Mouse (Mus musculus): ENCODE results near the gene Pym1. TPM values are rescaled to one million over a fixed set of nuclear protein-coding genes. Genes with fewer than 3 reads are reported as not detected.
A peak's percentile ranks its signal among the peaks of the same experiment; 100 is the strongest.

Pym1 gene
- polyA plus RNA-seq, 1 experiment from 2014 or later, result 50.2 TPM

DNA sequence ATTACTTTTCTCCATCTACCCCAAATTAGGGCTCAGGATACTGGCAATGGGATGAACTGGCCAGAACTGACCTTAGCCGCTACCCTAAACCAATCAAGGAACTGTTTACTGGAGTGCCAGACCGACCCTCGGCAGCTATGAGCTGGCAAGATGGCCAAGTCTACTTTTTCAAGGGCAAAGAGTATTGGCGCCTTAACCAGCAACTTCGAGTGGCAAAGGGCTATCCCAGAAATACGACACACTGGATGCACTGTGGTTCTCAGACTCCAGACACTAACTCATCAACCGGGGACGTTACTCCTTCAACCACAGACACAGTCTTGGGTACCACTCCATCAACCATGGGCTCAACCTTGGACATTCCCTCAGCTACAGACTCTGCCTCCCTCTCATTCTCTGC is 51.0 kb downstream of the Pym1 start:
- H3K27me3 ChIP-seq (ENCODE audit: control insufficient read depth, insufficient read depth, low read length), result no peaks in the 10 kb centered on the region
- no peak overlapping the region for H3K27ac ChIP-seq (ENCODE audit: low read depth, low read length)
- H3K4me3 ChIP-seq (ENCODE audit: low read depth, low read length), result no peak overlapping the region
- H3K9me3 ChIP-seq (ENCODE audit: control insufficient read depth, low read length), result no peaks in the 10 kb centered on the region
- no peak overlapping the region for H3K4me2 ChIP-seq (ENCODE audit: low read depth)
- peaks cover 6% of the 10 kb centered on the region; the same call in 1 of the 2 replicates for H3K4me1 ChIP-seq (ENCODE audit: control insufficient read depth, insufficient read depth, low read length)
- ATAC-seq (ENCODE audit: insufficient read depth, low FRiP score, low TSS enrichment) (no peak), DNase-seq (ENCODE audit: low spot score) (no peak)
- no peak overlapping the region for H3K9ac ChIP-seq (ENCODE audit: low read length)
- 0 out of 2 replicates have a peak, but pooled peaks cover 7% of the 10 kb centered on the region for H3K36me3 ChIP-seq (ENCODE audit: control insufficient read depth, insufficient read depth, low read length)
- WGBS, result 95% methylated on average over 8 of the region's 8 CpGs

DNA sequence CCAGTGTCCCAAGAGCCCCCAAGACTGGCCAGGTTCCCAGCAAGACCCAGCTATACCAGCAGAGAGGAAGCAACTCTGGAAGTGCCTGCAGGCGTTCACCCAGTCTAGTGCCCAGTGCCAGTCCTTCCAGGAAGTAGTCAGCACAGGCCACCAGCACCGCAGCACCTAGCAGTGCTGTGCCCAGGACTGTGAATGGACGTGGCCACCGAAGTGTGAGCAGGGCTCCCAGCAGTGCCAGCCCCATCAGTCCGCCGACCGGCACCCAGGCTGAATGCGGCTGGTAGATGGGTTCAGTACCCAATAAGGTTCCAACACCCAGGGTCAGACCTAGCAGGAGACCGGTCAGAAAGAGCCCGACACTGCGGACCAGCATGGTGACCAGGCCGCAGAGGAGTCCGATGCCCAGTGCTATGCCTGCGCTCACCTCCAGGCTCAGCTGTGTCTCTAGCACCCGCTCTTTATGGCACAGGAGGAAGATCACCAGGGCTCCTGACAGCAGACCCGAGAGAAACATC is 54.3 kb downstream of the Pym1 start:
- Histone ChIP-seq H3K4me2 (ENCODE audit: low read depth) (no peak overlapping the region), H3K9me3 (ENCODE audit: control insufficient read depth, low read length) (no peaks in the 10 kb centered on the region), H3K4me3 (ENCODE audit: low read depth, low read length) (no peak overlapping the region), H3K27ac (ENCODE audit: low read depth, low read length) (no peak overlapping the region), H3K36me3 (ENCODE audit: control insufficient read depth, insufficient read depth, low read length) (peaks cover 7% of the 10 kb centered on the region; the same call in 1 of the 2 replicates), H3K27me3 (ENCODE audit: control insufficient read depth, insufficient read depth, low read length) (no peaks in the 10 kb centered on the region), H3K4me1 (ENCODE audit: control insufficient read depth, insufficient read depth, low read length) (peaks cover 16% of the 10 kb centered on the region), H3K9ac (ENCODE audit: low read length) (no peak overlapping the region)
- no peak for DNase-seq (ENCODE audit: low spot score)
- 90% methylated on average over 16 of the region's 16 CpGs for WGBS
- no peak for ATAC-seq (ENCODE audit: insufficient read depth, low FRiP score, low TSS enrichment)

DNA sequence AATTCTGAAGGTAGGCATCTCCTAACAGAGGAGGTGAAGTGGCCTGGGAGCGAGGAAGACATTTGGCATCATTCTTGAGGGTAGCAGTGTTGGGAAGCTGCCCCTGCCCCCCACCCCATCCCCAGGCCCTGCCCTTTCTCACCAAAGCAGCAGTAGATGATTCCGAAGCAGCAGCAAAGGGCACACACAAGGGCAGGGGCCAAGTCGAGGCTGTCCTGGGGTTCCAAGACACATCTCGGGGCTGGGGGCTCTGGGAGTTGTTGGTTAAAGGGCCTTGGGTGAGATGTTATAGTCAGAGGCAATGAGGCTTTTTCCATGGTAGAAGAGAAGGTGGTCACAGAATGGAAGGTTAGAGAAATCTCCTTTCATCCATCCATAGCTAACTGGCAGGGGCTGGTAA is 55.3 kb downstream of the Pym1 start:
- peaks cover 7% of the 10 kb centered on the region; the same call in 1 of the 2 replicates for H3K36me3 ChIP-seq (ENCODE audit: control insufficient read depth, insufficient read depth, low read length)
- ATAC-seq (ENCODE audit: insufficient read depth, low FRiP score, low TSS enrichment) (no peak), DNase-seq (ENCODE audit: low spot score) (no peak)
- H3K9ac ChIP-seq (ENCODE audit: low read length), result peak overlapping the region; percentile 83; the same call in 1 of the 2 replicates
- no peaks in the 10 kb centered on the region for H3K27me3 ChIP-seq (ENCODE audit: control insufficient read depth, insufficient read depth, low read length)
- WGBS, result 63% methylated on average over 4 of the region's 4 CpGs
- H3K4me3 ChIP-seq (ENCODE audit: low read depth, low read length), result peak overlapping the region; percentile 76; the same call in 1 of the 2 replicates
- H3K4me2 ChIP-seq (ENCODE audit: low read depth), result peak overlapping the region; percentile 90
- no peaks in the 10 kb centered on the region for H3K9me3 ChIP-seq (ENCODE audit: control insufficient read depth, low read length)
- no peak overlapping the region for H3K27ac ChIP-seq (ENCODE audit: low read depth, low read length)
- H3K4me1 ChIP-seq (ENCODE audit: control insufficient read depth, insufficient read depth, low read length), result peaks cover 24% of the 10 kb centered on the region

DNA sequence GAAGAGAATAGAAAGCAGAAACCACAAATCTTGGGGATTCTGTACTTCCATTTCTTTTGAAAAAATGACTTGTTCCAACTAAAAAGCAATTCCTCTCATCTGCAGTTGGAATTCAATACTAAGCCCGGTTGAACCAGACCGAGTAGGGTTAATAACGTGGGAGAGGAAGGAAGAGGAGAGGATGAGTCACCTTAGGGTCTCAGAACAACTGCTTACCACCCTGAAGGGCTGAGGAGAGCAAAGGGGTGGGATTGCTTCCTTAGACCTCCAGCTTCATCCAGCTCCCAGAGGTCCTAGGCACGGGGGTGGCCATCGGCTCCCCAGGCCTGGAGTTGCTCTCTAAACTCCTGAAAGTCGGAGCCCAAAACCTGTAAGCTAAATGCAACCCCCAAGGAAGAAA is 55.7 kb downstream of the Pym1 start:
- H3K27me3 ChIP-seq (ENCODE audit: control insufficient read depth, insufficient read depth, low read length), result no peaks in the 10 kb centered on the region
- peak overlapping the region; percentile 83 for H3K9ac ChIP-seq (ENCODE audit: low read length)
- no peak overlapping the region for H3K27ac ChIP-seq (ENCODE audit: low read depth, low read length)
- peaks cover 24% of the 10 kb centered on the region for H3K4me1 ChIP-seq (ENCODE audit: control insufficient read depth, insufficient read depth, low read length)
- no peaks in the 10 kb centered on the region for H3K9me3 ChIP-seq (ENCODE audit: control insufficient read depth, low read length)
- peaks cover 7% of the 10 kb centered on the region; the same call in 1 of the 2 replicates for H3K36me3 ChIP-seq (ENCODE audit: control insufficient read depth, insufficient read depth, low read length)
- peak overlapping the region; percentile 90 for H3K4me2 ChIP-seq (ENCODE audit: low read depth)
- ATAC-seq (ENCODE audit: insufficient read depth, low FRiP score, low TSS enrichment) (no peak), DNase-seq (ENCODE audit: low spot score) (no peak)
- H3K4me3 ChIP-seq (ENCODE audit: low read depth, low read length), result peak overlapping the region; percentile 76
- 23% methylated on average over 6 of the region's 6 CpGs for WGBS

DNA sequence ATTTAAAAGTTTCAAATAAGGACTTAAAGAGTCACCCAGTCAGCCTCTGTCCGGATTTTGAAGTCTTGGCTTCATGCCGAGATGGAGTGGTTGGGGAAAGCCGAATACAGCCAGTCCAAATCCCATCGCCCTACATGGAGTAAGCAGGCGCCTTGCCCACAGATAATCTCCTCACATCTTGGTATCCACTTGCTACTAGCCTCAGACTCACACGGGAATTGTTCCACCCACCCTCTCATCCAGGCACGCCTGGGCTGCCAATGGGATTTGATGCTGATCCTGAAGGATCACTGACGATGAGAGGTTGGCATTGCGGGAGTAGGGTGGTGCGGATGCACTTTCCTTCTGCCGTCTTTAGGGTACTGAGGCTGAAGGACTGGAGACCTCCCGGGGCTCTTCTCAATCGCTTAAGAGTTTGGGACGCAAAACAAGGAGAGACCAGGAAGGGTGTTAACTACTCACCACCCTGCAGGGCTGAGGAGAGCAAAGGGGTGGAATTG is 56.1 kb downstream of the Pym1 start, which contains the start of gene Dnajc14:
TSS of gene Dnajc14 (plus strand) at position 292 of the 500 bp plus-strand sequence.
- under 1% methylated on average over 14 of the region's 14 CpGs for WGBS
- Histone ChIP-seq H3K4me3 (ENCODE audit: low read depth, low read length) (peak within 1 kb of the TSS; percentile 76), H3K4me2 (ENCODE audit: low read depth) (peak within 1 kb of the TSS; percentile 90)

DNA sequence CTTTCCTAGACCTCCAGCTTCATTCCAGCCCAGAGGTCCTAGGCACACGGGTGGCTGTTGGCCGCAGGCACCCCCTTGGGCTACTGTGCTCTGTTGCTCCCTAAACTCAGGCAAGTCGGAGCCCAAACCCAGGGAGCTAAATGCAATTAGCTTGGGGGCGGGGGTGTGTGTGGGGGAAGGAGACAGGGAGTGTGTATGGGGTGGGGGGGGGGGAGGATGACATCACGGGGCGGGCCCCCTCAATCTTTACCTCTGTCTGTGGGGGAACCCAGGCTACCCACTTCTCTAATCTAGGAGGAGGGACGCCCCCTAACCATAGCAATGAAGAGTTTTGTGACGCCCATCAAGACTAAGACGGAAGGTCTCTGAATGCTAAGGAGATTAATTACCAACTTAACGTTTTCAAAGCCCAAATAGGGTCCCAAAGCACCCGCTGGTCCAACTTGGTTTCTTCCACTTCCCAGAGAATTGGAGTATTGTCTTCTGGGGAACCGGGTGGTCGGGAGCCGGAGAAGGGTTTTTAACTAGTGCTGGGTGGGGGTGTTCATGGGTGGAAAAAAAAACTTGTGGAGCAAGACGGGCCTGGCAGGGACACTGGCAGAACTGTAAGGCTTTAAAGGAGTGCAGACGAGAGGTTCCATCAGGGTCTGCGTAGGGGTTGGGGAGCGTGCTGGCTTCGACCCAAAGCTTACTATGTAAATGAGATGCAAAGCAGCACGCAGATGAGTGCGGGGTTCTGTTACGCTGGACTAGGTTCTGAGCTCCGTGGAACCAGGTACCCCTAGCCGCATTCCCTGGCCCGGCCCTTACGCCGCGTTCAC is 56.8 kb downstream of the Pym1 start, which contains the start of gene Tmem198b:
TSS of gene Tmem198b (minus strand) at position 100 of the 821 bp plus-strand sequence.
- H3K27me3 ChIP-seq (ENCODE audit: control insufficient read depth, insufficient read depth, low read length), result no peaks in the 10 kb centered on the region
- peak within 1 kb of the TSS; percentile 90 for H3K4me2 ChIP-seq (ENCODE audit: low read depth)
- 0% methylated on average over 27 of the region's 28 CpGs for WGBS
- peaks cover 7% of the 10 kb centered on the region; the same call in 1 of the 2 replicates for H3K36me3 ChIP-seq (ENCODE audit: control insufficient read depth, insufficient read depth, low read length)
- H3K4me1 ChIP-seq (ENCODE audit: control insufficient read depth, insufficient read depth, low read length), result peaks cover 24% of the 10 kb centered on the region
- H3K9me3 ChIP-seq (ENCODE audit: control insufficient read depth, low read length), result no peaks in the 10 kb centered on the region
- DNase-seq (ENCODE audit: low spot score), result peak; percentile 82
- peak within 1 kb of the TSS; percentile 76 for H3K4me3 ChIP-seq (ENCODE audit: low read depth, low read length)
- H3K9ac ChIP-seq (ENCODE audit: low read length), result peak within 1 kb of the TSS; percentile 83
- H3K27ac ChIP-seq (ENCODE audit: low read depth, low read length), result peak within 1 kb of the TSS; percentile 92
- peak; percentile 69 for ATAC-seq (ENCODE audit: insufficient read depth, low FRiP score, low TSS enrichment)

More for the DNA sequence above, 56.1 kb downstream of the Pym1 start, which contains the start of gene Dnajc14:
- no peaks in the 10 kb centered on the region for H3K9me3 ChIP-seq (ENCODE audit: control insufficient read depth, low read length)
- peaks cover 24% of the 10 kb centered on the region for H3K4me1 ChIP-seq (ENCODE audit: control insufficient read depth, insufficient read depth, low read length)
- H3K36me3 ChIP-seq (ENCODE audit: control insufficient read depth, insufficient read depth, low read length), result peaks cover 7% of the 10 kb centered on the region; the same call in 1 of the 2 replicates
- H3K9ac ChIP-seq (ENCODE audit: low read length), result peak within 1 kb of the TSS; percentile 83
- ATAC-seq (ENCODE audit: insufficient read depth, low FRiP score, low TSS enrichment), result peak; percentile 13; the same call in 1 of the 2 replicates
- no peaks in the 10 kb centered on the region for H3K27me3 ChIP-seq (ENCODE audit: control insufficient read depth, insufficient read depth, low read length)
- H3K27ac ChIP-seq (ENCODE audit: low read depth, low read length), result peak within 1 kb of the TSS; percentile 92
- DNase-seq (ENCODE audit: low spot score), result no peak

DNA sequence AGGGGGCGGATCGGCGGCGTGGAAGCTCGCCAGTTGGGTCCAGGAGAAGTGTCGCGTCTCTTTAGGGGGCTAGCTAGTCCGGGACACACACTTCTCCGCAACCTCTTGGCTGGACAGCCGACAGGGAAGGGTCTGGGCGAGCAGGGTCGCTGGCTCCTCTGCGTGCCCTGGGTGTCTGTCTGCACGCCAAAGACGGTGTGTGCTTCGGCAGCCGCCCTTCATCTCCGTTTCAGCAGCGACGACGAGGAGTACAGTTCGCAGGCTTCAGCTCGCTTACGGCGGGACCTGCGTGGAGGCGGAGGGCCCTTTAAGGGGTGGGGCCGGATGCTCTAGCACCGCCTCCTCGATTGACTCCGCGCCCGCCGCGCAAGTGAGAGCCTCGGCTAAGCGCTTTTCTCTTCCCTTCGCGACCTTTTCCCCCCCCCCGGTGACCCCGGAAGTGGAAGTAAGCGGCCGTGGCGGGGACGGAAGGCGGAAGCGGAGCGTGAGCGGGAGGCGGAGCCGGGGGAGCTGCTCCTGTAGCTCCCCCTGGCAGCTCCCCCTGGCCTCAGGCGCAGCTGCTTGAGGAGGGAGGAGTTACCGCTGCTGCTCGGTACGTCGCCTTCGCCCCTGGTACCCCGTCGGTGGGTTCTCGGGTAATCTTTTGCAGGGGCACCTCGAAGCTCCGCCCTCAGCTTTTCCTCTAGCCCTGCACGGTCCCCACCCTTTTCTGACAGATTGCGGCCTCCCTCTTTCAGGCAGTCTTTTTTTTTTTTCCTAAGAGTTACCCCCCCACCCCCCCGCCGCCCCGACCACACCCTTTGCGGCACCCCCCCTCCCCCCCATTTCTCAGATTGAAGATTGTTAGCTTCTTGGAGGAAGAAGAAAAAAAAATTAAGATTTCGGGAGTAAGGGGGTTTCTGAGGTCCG is 57.7 kb downstream of the Pym1 start:
- H3K4me3 ChIP-seq (ENCODE audit: low read depth, low read length), result peak overlapping the region; percentile 76
- H3K27me3 ChIP-seq (ENCODE audit: control insufficient read depth, insufficient read depth, low read length), result no peaks in the 10 kb centered on the region
- H3K36me3 ChIP-seq (ENCODE audit: control insufficient read depth, insufficient read depth, low read length), result peaks cover 7% of the 10 kb centered on the region; the same call in 1 of the 2 replicates
- H3K4me2 ChIP-seq (ENCODE audit: low read depth), result peak overlapping the region; percentile 90
- peaks cover 24% of the 10 kb centered on the region for H3K4me1 ChIP-seq (ENCODE audit: control insufficient read depth, insufficient read depth, low read length)
- DNase-seq (ENCODE audit: low spot score), result peak; percentile 99
- ATAC-seq (ENCODE audit: insufficient read depth, low FRiP score, low TSS enrichment), result peak; percentile 92
- peak overlapping the region; percentile 92 for H3K27ac ChIP-seq (ENCODE audit: low read depth, low read length)
- peak overlapping the region; percentile 83 for H3K9ac ChIP-seq (ENCODE audit: low read length)
- no peaks in the 10 kb centered on the region for H3K9me3 ChIP-seq (ENCODE audit: control insufficient read depth, low read length)
- under 1% methylated on average over 60 of the region's 70 CpGs for WGBS

DNA sequence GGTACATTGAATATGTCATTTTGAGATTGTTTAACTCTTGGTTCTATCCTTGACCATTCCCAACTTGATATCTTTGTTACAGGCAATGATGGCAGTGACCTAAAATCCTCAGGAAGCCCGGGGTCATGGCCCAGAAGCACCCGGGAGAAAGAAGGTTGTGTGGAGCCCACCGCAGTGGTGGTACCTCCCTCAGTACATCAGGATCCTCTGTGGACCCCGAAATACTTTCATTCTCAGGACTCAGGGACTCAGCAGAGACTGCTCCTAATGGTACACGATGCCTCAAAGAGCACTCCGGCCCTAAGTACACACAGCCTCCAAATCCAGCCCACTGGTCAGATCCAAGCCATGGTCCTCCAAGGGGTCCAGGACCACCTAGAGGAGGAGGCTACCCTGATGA is 58.4 kb downstream of the Pym1 start:
- Histone ChIP-seq H3K4me3 (ENCODE audit: low read depth, low read length) (peak overlapping the region; percentile 76), H3K4me2 (ENCODE audit: low read depth) (peak overlapping the region; percentile 90), H3K9me3 (ENCODE audit: control insufficient read depth, low read length) (no peaks in the 10 kb centered on the region), H3K27me3 (ENCODE audit: control insufficient read depth, insufficient read depth, low read length) (no peaks in the 10 kb centered on the region), H3K9ac (ENCODE audit: low read length) (peak overlapping the region; percentile 83), H3K4me1 (ENCODE audit: control insufficient read depth, insufficient read depth, low read length) (peaks cover 24% of the 10 kb centered on the region), H3K27ac (ENCODE audit: low read depth, low read length) (no peak overlapping the region), H3K36me3 (ENCODE audit: control insufficient read depth, insufficient read depth, low read length) (peaks cover 4% of the 10 kb centered on the region; the same call in 1 of the 2 replicates)
- ATAC-seq (ENCODE audit: insufficient read depth, low FRiP score, low TSS enrichment) (no peak), DNase-seq (ENCODE audit: low spot score) (no peak)
- WGBS, result 64% methylated on average over 6 of the region's 6 CpGs
